Mouse (Mus musculus): Measurements from ENCODE around the gene Cxcl17.

DNA sequence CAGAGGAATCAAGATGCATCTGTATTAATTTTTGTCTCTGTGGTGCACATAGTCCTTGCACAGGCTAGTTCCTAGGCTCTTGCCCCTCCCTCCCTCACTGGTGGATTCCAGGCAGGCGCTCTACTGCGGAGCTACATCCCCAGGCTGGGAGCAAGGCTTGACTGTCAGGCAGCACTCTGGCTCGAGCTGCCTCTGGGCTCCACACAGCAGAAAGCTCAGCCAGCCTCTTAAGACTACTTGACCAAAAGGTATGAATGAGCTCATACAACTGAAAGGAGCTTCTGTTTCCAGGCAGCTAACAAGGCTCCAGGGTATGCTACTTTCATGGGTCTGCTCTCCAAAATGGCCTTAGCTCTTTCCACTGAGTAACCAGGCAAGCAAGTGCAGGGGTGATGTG lies 31.4 kb downstream of the Cxcl17 start:
- TF ChIP-seq POLR2A (IDR thresholded peaks at IDR 0.05; ENCODE audit: extremely low read depth, insufficient read depth, low read length) (no peak), CTCF (IDR thresholded peaks at IDR 0.05; ENCODE audit: extremely low read depth, insufficient read depth, low read length) (no peak)

All from cortical plate, adult 2 months (tissue).